Mouse (Mus musculus): ENCODE measurements around the gene Myom1. TPM values are rescaled to one million over a fixed set of nuclear protein-coding genes. Genes with fewer than 3 reads are reported as not detected.
"Not testable (repeated sequence)": the region's sequence is repeated elsewhere in the genome, so short reads cannot be mapped to it uniquely, and the experiment has no call there.

Gene Myom1
- polyA plus RNA-seq (2015; fragmentation: Nextera tagmentation; extraction: Ambion mirVana), result 164 and 185 TPM in 2 replicates

- peak; percentile 93 for ATAC-seq (replicated peaks; ENCODE audit: insufficient number of reproducible peaks, insufficient read depth, low FRiP score, low read depth)
- Histone ChIP-seq H3K4me1 (replicated peaks) (peaks cover 42% of the 10 kb centered on the region), H3K27ac (peak within 1 kb of the TSS; percentile 99), H3K4me3 (peak within 1 kb of the TSS; percentile 72), H3K4me2 (peak within 1 kb of the TSS; percentile 61), H3K9me3 (replicated peaks) (no peaks in the 10 kb centered on the region), H3K27me3 (no peaks in the 10 kb centered on the region), H3K36me3 (no peaks in the 10 kb centered on the region), H3K9ac (peak within 1 kb of the TSS; percentile 89)
- WGBS, result under 1% methylated on average over 65 of the region's 65 CpGs
Observed at GRCm38 (mm10) chr17:71002081-71002743, at the start of gene Myom1. Myom1 (plus strand) TSS chr17:71002633.

GRCm38 (mm10) chr17:70963546-70963945 is 38.9 kb upstream of the Myom1 start:
- WGBS, result 64% methylated on average over 13 of the region's 13 CpGs
- H3K4me1 ChIP-seq (replicated peaks); H3K27me3 ChIP-seq; H3K4me2 ChIP-seq; H3K36me3 ChIP-seq; H3K4me3 ChIP-seq; H3K9me3 ChIP-seq (replicated peaks); H3K27ac ChIP-seq; H3K9ac ChIP-seq: not testable (repeated sequence)
- ATAC-seq (replicated peaks; ENCODE audit: insufficient number of reproducible peaks, insufficient read depth, low FRiP score, low read depth), result peak; percentile 100

GRCm38 (mm10) chr17:70965281-70965680 is 37.2 kb upstream of the Myom1 start:
- WGBS, result 71% methylated on average over 2 of the region's 2 CpGs
- ATAC-seq (replicated peaks; ENCODE audit: insufficient number of reproducible peaks, insufficient read depth, low FRiP score, low read depth), result no peak
- Histone ChIP-seq H3K4me3 (no peak overlapping the region), H3K4me1 (replicated peaks) (peaks cover 3% of the 10 kb centered on the region; the same call in 1 of the 2 replicates), H3K27ac (no peak overlapping the region), H3K4me2 (no peak overlapping the region), H3K27me3 (peaks cover 4% of the 10 kb centered on the region; the same call in 1 of the 2 replicates), H3K36me3 (no peaks in the 10 kb centered on the region), H3K9ac (no peak overlapping the region), H3K9me3 (replicated peaks) (no peaks in the 10 kb centered on the region)

DNA sequence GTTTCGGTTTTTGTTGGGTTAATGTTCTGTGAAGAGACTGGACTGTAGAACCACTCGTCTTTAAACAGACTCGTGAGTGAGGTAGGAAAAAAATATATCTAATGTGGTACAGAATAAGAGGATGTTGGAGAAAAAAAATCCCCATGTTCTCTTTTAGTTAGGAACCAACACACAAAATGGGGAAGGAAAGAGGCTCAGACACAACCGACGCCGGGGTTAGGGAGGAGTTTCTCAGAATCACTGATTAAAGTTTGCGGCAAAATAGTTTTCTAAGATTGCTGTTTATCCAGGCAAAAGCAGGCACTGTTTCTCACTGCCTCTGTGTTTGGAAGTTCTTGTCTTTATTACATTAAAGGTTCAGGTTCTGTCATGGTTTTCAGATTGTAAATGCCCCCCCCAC is 36.3 kb upstream of the Myom1 start:
- H3K4me3 ChIP-seq, result no peak overlapping the region
- H3K4me1 ChIP-seq (replicated peaks), result peaks cover 3% of the 10 kb centered on the region; the same call in 1 of the 2 replicates
- no peaks in the 10 kb centered on the region for H3K9me3 ChIP-seq (replicated peaks)
- H3K27me3 ChIP-seq, result peaks cover 5% of the 10 kb centered on the region; the same call in 1 of the 2 replicates
- H3K4me2 ChIP-seq, result no peak overlapping the region
- no peak for ATAC-seq (replicated peaks; ENCODE audit: insufficient number of reproducible peaks, insufficient read depth, low FRiP score, low read depth)
- H3K36me3 ChIP-seq, result no peaks in the 10 kb centered on the region
- 83% methylated on average over 7 of the region's 7 CpGs for WGBS
- H3K27ac ChIP-seq, result no peak overlapping the region
- H3K9ac ChIP-seq, result no peak overlapping the region

- Histone ChIP-seq H3K27ac (no peak overlapping the region), H3K36me3 (no peaks in the 10 kb centered on the region), H3K9me3 (replicated peaks) (no peaks in the 10 kb centered on the region), H3K4me3 (no peak overlapping the region), H3K27me3 (peaks cover 5% of the 10 kb centered on the region; the same call in 1 of the 2 replicates), H3K9ac (no peak overlapping the region), H3K4me2 (no peak overlapping the region), H3K4me1 (replicated peaks) (peaks cover 3% of the 10 kb centered on the region; the same call in 1 of the 2 replicates)
- no peak for ATAC-seq (replicated peaks; ENCODE audit: insufficient number of reproducible peaks, insufficient read depth, low FRiP score, low read depth)
- WGBS, result 44% methylated on average over 9 of the region's 9 CpGs
Observed at GRCm38 (mm10) chr17:70967191-70967590, 35.2 kb upstream of the Myom1 start.

- H3K4me1 ChIP-seq (replicated peaks), result peaks cover 3% of the 10 kb centered on the region; the same call in 1 of the 2 replicates
- WGBS, result 58% methylated on average over 12 of the region's 12 CpGs
- no peak overlapping the region for H3K27ac ChIP-seq
- H3K4me2 ChIP-seq, result no peak overlapping the region
- H3K27me3 ChIP-seq, result peaks cover 5% of the 10 kb centered on the region; the same call in 1 of the 2 replicates
- H3K9me3 ChIP-seq (replicated peaks), result no peaks in the 10 kb centered on the region
- H3K36me3 ChIP-seq, result no peaks in the 10 kb centered on the region
- ATAC-seq (replicated peaks; ENCODE audit: insufficient number of reproducible peaks, insufficient read depth, low FRiP score, low read depth), result no peak
- no peak overlapping the region for H3K4me3 ChIP-seq
- H3K9ac ChIP-seq, result no peak overlapping the region
Observed at GRCm38 (mm10) chr17:70967646-70968045, 34.8 kb upstream of the Myom1 start.

GRCm38 (mm10) chr17:70968606-70969191 is 33.7 kb upstream of the Myom1 start:
- no peaks in the 10 kb centered on the region for H3K9me3 ChIP-seq (replicated peaks)
- H3K27ac ChIP-seq, result no peak overlapping the region
- 19% methylated on average over 8 of the region's 8 CpGs for WGBS
- H3K36me3 ChIP-seq, result peaks cover 3% of the 10 kb centered on the region; the same call in 1 of the 2 replicates
- peaks cover 7% of the 10 kb centered on the region for H3K4me1 ChIP-seq (replicated peaks)
- H3K4me2 ChIP-seq, result no peak overlapping the region
- H3K9ac ChIP-seq, result no peak overlapping the region
- ATAC-seq (replicated peaks; ENCODE audit: insufficient number of reproducible peaks, insufficient read depth, low FRiP score, low read depth), result no peak
- H3K27me3 ChIP-seq, result peaks cover 5% of the 10 kb centered on the region; the same call in 1 of the 2 replicates
- H3K4me3 ChIP-seq, result no peak overlapping the region

DNA sequence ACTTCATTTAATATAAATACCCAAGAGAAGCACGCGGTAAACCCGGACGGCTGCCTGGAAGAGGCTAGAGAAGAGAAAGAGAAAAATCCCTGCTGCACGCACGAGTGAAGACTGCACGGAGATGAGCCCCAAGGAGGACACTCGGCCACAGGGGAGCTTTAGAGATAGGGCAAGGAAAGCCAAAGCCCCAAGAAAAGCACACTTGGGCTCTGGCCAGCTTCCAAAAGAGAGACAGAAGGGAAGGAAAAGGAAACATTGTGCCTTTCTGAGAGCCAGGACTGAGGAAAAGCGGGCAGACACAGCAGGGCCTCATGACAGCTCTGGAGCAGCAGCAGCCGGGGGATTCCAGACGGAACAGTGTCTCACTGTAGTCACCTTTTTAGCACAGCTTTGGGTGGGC is 31.2 kb upstream of the Myom1 start:
- no peak for ATAC-seq (replicated peaks; ENCODE audit: insufficient number of reproducible peaks, insufficient read depth, low FRiP score, low read depth)
- H3K9me3 ChIP-seq (replicated peaks), result no peaks in the 10 kb centered on the region
- H3K27me3 ChIP-seq, result peaks cover 10% of the 10 kb centered on the region
- H3K4me3 ChIP-seq, result no peak overlapping the region
- H3K27ac ChIP-seq, result no peak overlapping the region
- no peak overlapping the region for H3K9ac ChIP-seq
- H3K36me3 ChIP-seq, result peaks cover 20% of the 10 kb centered on the region
- 63% methylated on average over 11 of the region's 11 CpGs for WGBS
- H3K4me1 ChIP-seq (replicated peaks), result peaks cover 7% of the 10 kb centered on the region
- no peak overlapping the region for H3K4me2 ChIP-seq

- H3K4me3 ChIP-seq, result no peak overlapping the region
- H3K36me3 ChIP-seq, result peaks cover 22% of the 10 kb centered on the region
- H3K9ac ChIP-seq, result no peak overlapping the region
- H3K9me3 ChIP-seq (replicated peaks), result no peaks in the 10 kb centered on the region
- H3K27ac ChIP-seq, result no peak overlapping the region
- H3K4me2 ChIP-seq, result no peak overlapping the region
- no peak for ATAC-seq (replicated peaks; ENCODE audit: insufficient number of reproducible peaks, insufficient read depth, low FRiP score, low read depth)
- 57% methylated on average over 9 of the region's 9 CpGs for WGBS
- H3K4me1 ChIP-seq (replicated peaks), result peaks cover 7% of the 10 kb centered on the region
- peaks cover 19% of the 10 kb centered on the region for H3K27me3 ChIP-seq
Observed at GRCm38 (mm10) chr17:70973398-70973797, 29.0 kb upstream of the Myom1 start.

- H3K4me1 ChIP-seq (replicated peaks); H3K4me2 ChIP-seq; ATAC-seq (replicated peaks; ENCODE audit: insufficient number of reproducible peaks, insufficient read depth, low FRiP score, low read depth); H3K27ac ChIP-seq; H3K9me3 ChIP-seq (replicated peaks); H3K9ac ChIP-seq; H3K4me3 ChIP-seq: not testable (repeated sequence)
- 87% methylated on average over 14 of the region's 14 CpGs for whole genome bisulfite sequencing
- Histone ChIP-seq H3K27me3 (peaks cover 19% of the 10 kb centered on the region), H3K36me3 (peaks cover 22% of the 10 kb centered on the region)
Observed at GRCm38 (mm10) chr17:70974065-70974464, 28.4 kb upstream of the Myom1 start.

DNA sequence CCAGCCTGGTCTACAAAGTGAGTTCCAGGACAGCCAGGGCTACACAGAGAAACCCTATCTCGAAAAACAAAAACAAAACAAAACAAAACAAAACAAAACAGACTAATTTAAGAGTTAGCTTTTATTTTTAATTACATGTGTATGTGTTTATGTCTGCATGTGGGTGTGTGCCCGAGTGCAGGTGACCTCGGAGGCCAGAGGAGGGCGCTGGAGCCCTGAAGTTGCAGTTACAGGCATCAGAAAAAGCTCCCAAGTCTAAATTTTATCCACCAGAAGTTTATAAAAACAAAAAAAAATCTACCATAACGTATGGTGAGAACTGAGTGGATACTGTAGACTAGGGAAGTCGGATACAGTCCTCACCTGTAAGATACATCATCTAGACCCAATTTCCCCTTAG is 24.6 kb upstream of the Myom1 start:
- Histone ChIP-seq H3K4me3 (no peak overlapping the region), H3K4me1 (replicated peaks) (peaks cover 13% of the 10 kb centered on the region; the same call in 1 of the 2 replicates), H3K9me3 (replicated peaks) (no peaks in the 10 kb centered on the region), H3K9ac (no peak overlapping the region), H3K27me3 (peaks cover 28% of the 10 kb centered on the region), H3K4me2 (no peak overlapping the region), H3K36me3 (peaks cover 37% of the 10 kb centered on the region), H3K27ac (no peak overlapping the region)
- WGBS, result 86% methylated on average over 6 of the region's 6 CpGs
- no peak for ATAC-seq (replicated peaks; ENCODE audit: insufficient number of reproducible peaks, insufficient read depth, low FRiP score, low read depth)

Data from heart, embryonic 15.5 days (tissue).